Mouse (Mus musculus): ENCODE measurements around the gene Prr13. TPM values are rescaled to one million over a fixed set of nuclear protein-coding genes. Genes with fewer than 3 reads are reported as not detected.

Gene Prr13
- total RNA-seq (2015) (306 and 344 TPM in 2 replicates), total RNA-seq (2017) (197 and 215 TPM in 2 replicates)

- peak; percentile 85 for ATAC-seq (ENCODE audit: poor library complexity, severe bottlenecking)
Observed at GRCm38 (mm10) chr15:102458904-102459317, at the start of gene Prr13. Prr13 (plus strand) TSS chr15:102459028.

GRCm38 (mm10) chr15:102409286-102409685 lies 49.5 kb upstream of the Prr13 start:
- ATAC-seq (ENCODE audit: poor library complexity, severe bottlenecking), result no peak

DNA sequence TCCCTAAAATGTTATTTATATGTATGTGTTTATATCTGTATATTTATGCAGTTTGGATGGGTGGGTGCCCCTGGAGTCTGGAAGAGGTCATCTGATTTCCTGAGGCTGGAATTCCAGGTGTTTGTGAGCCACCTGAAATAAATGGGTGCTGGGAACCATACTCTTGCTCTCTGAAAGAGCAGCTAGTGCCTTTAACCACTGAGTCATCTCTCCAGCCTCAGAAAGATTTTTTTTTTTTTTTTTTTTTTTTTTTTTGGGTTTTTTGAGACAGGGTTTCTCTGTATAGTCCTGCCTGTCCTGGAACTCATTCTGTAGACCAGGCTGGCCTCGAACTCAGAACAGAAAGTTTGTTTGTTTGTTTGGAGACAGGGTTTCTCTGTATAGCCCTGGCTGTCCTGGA lies 47.8 kb upstream of the Prr13 start:
- no peak for ATAC-seq (ENCODE audit: poor library complexity, severe bottlenecking)

- no peak for ATAC-seq (ENCODE audit: poor library complexity, severe bottlenecking)
Observed at GRCm38 (mm10) chr15:102413687-102414086, 45.1 kb upstream of the Prr13 start.

DNA sequence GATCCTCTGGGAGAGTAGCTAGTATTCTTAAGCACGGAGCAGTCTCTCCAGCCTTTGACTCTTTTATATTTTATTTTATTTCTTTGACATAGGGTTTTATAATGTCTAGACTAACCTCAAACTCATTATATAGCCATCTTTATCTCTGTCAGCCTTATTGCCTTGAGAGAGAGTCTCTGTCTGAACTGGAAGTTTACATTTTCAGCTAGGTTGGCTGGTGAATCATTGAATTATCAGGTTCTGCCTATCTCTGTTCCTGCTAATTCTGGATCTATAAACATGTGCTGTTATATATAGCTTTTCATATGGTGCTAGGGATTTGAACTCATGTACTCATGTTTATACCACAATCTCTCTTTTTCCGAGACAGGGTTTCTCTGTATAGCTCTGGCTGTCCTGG lies 41.3 kb upstream of the Prr13 start:
- ATAC-seq (ENCODE audit: poor library complexity, severe bottlenecking), result no peak

- no peak for ATAC-seq (ENCODE audit: poor library complexity, severe bottlenecking)
Observed at GRCm38 (mm10) chr15:102420986-102421385, 37.8 kb upstream of the Prr13 start.

GRCm38 (mm10) chr15:102421437-102421836 lies 37.4 kb upstream of the Prr13 start:
- peak; percentile 79 for ATAC-seq (ENCODE audit: poor library complexity, severe bottlenecking)

DNA sequence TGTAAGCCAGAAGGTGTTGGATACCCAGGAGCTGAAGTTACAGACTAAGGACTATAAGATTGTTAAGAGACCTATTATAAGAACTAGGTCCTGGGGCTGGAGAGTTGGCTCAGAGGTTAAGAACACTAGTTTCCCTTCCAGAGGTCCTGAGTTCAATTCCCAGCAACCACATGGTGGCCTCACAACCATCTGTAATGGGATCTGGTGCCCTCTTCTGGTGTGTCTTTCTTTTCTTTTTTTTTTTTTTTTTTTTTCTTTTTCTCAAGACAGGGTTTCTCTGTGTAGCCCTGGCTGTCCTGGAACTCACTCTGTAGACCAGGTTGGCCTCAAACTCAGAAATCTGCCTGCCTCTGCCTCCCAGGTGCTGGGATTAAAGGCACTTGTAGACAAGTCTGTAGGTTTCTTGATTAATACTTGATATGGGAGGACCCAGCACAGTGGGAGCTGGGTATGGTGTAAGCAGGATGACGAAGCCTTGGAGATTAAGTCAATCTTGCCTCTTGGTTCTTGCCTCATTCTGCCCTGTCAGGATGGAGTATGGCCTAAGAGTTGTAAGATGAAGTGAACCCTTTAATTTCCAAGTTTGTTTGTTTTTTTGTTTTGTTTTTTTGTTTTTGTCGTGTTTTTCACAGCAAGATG lies 35.1 kb upstream of the Prr13 start:
- ATAC-seq (ENCODE audit: poor library complexity, severe bottlenecking), result peak; percentile 67

DNA sequence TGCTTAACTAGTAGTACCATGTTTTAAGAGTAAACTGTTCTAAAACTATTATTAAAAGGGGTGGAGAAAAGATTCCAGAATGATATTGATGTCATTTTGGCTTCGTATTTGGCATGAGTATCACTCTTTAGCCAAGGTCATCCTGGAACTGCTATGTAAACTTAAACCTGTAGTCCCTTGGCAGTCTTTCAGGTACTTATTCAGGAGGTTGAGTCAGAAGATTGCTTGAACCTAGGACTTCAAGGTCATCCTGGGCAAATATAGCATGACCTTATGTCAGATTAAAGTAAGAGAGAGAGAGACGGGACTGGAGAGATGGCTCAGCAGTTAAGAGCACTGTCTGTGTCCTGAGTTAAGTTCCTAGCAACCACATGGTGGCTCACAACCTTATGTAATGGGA lies 34.2 kb upstream of the Prr13 start:
- ATAC-seq (ENCODE audit: poor library complexity, severe bottlenecking), result no peak

- no peak for ATAC-seq (ENCODE audit: poor library complexity, severe bottlenecking)
Observed at GRCm38 (mm10) chr15:102426963-102427362, 31.9 kb upstream of the Prr13 start.

DNA sequence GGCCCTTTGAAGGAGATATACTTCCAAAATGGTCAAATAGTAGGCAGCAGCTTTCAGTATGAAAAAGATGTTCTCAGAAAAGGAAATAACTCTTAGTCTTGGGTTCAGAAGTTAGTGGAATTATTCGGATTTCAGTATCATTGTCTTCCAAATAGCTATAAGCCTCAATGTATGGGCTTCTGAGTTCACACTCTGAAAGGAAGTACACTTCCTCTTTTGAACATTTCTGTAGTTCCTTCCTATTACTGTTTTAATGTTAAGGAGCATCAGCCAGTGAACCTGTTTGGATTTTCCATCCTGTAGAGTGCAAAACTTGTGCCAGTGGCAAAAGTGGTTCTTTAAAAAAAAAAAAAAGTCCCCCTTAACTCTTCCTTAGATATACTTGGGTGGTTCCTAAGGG lies 26.8 kb upstream of the Prr13 start:
- ATAC-seq (ENCODE audit: poor library complexity, severe bottlenecking), result 0 out of 2 replicates have a peak, but pooled peaks have one; percentile 56

DNA sequence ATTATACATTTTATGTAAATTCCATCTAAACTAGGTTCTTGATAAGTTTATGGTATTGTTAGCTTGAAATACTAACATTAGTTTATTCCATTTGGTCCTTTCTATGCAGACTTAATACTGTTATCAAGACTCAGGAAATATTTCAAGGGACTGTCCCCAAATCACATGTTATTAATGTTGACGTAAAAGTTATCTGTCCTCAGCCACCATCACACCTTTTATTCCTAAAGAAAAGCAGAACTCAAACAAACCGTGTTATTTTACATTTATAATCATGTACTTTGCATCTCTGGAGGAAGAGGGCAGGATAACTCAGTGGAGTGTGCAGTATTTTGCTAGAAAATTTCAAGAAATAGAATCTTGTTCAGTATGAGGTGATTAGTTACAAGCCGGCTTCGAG lies 25.7 kb upstream of the Prr13 start:
- ATAC-seq (ENCODE audit: poor library complexity, severe bottlenecking), result no peak

- peak; percentile 86 for ATAC-seq (ENCODE audit: poor library complexity, severe bottlenecking)
Observed at GRCm38 (mm10) chr15:102442490-102442889, 16.3 kb upstream of the Prr13 start.

DNA sequence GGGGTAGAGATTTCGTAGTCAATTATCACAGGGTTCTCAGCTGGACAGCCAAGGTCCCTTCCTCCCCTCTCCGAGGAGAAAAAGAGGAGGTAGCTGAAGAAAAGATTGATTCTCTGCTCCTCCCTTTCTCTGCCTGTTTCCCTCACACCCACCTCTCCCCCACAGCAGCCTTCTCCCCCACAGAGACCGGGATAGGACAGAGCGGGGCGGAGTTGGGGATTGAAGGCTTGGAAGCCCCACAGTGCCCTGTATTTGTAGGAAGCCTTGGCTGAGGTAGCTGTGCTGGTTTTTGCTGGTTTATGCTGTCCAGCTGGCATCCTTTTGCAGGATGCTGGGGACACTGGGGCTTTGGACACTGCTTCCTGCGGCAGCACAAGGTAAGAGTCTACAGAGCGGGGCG lies 13.7 kb upstream of the Prr13 start, which contains the start of gene Amhr2:
Gene Amhr2, plus strand, starts transcription at position 222 of the 400 bp plus-strand sequence.
- no peak for ATAC-seq (ENCODE audit: poor library complexity, severe bottlenecking)

GRCm38 (mm10) chr15:102446448-102446847 lies 12.4 kb upstream of the Prr13 start:
- ATAC-seq (ENCODE audit: poor library complexity, severe bottlenecking), result no peak

DNA sequence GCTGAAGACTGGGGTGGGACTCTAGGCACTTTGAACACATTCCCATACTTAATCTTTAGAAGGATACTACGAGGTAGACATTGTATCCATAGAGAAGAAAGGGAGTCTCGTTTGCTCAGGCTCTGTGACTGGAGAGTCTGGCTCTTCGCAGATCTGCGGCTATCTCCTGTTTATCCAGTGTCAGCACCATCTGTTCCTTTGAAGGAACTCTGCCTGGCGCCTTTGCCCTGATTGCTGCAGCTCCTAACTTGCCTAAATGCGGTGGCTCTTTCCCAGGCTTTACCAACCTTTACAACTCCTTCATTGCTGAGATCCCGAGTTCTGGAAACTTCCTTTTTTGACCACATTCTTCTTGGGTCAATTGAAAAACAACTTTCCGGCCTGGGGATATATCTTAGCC lies 9.5 kb upstream of the Prr13 start:
- ATAC-seq (ENCODE audit: poor library complexity, severe bottlenecking), result no peak

DNA sequence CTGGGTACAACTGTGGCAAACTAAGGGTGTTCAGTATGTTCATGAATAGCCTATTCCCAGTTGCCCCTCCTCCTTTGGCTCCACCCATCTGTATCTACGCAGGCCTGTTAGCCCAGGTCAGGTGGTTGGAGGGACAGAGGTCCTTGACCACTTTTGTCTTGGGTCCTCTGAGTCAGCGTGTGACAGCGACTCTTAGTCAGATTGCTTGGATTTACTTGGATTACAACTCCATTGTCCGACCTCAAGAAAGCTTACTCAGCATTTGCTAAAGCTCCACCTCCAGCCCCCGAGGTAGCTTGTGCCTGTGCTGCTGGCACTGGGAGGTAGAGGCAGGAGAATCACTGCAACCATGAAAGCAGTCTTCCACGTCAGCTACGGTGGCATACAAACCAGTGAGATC lies 7.9 kb upstream of the Prr13 start:
- no peak for ATAC-seq (ENCODE audit: poor library complexity, severe bottlenecking)

DNA sequence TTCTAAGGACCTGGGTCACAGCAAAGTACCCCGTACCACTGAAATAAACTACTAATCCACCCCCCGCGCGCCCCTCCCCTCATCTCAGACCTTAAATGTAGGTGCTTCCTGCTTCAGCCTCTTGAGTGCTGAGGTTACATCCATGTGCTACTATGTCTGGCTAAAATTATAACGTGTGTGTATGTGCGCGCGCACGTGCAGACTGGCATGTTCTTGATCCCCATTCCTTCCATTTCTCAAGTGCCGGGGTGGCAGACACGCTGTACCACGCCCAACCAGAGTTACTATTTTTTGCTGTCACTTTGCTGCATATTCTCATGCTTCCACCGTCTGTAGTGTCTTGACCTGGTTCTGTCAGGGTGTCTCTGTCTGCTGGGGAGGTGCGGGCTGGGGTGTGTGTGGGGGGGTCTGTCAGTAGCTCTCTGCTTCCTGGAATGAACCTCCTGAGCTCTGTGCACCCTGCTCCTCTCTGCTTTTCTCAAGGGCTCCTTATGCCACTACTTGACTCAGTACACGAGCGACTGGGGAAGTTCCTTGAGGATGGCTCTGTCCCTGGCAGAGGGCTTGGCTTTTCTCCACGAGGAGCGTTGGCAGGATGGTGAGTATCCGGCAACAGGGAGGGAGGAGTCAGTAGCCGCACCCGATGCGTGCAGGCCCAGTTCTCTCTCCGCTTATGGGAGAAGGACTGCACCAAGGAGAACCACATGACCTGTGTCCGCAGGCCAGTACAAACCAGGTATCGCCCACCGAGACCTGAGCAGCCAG lies 7.0 kb upstream of the Prr13 start:
- no peak for ATAC-seq (ENCODE audit: poor library complexity, severe bottlenecking)

- no peak for ATAC-seq (ENCODE audit: poor library complexity, severe bottlenecking)
Observed at GRCm38 (mm10) chr15:102455993-102456392, 2.8 kb upstream of the Prr13 start.

DNA sequence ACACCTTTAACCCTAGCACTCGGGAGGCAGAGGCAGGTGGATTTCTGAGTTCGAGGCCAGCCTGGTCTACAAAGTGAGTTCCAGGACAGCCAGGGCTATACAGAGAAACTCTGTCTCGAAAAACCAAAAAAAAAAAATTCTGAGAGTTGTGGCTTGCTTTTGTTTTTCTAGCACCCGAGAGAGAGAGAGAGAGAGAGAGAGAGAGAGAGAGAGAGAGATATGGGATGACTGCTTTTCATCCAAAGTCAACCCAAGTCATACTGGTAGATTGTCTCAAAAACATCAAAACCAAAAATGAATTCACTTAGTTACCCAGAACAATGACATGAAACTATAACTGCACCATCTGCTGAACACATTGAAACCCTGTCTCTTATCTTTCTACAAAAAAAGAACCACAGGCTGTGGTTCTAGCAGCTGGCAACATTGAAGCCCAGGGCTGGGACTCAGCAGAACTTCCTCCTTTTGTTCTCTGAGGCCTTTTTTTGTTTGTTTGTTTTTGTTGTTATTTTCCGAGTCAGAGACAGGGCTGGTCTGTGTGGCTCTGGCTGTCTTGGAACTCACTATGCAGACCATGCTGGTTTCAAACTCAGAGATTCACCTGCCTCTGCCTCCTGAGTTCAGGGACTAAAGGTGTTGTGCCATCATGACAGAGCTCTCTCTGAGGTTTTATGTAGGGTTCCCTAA lies 635 bp upstream of the Prr13 start:
- ATAC-seq (ENCODE audit: poor library complexity, severe bottlenecking), result peak; percentile 22

- no peak for ATAC-seq (ENCODE audit: poor library complexity, severe bottlenecking)
Observed at GRCm38 (mm10) chr15:102459381-102459780, 553 bp downstream of the Prr13 start.

GRCm38 (mm10) chr15:102459847-102460246 lies 1.0 kb downstream of the Prr13 start:
- no peak for ATAC-seq (ENCODE audit: poor library complexity, severe bottlenecking)
